Comparison of ENCODE assay signal across 17 mouse cellular contexts in genomic region chr1:71506534-71506933, GRCm38 (mm10). TPM values are rescaled to one million over a fixed set of nuclear protein-coding genes. Genes with fewer than 3 reads are reported as not detected.
DNase-seq lines count a peak whose midpoint lies in the region; ATAC-seq lines count a peak whose summit lies in the region.
"Had no signal": no experiment of that assay in that cellular context is flagged by ENCODE, and none has a peak within 500 bp of the region (broad histone marks: within the 10 kb centered on the region; RNA-seq: fewer than 3 reads in every experiment).

No protein-coding gene starts in this region.

- H3K27ac ChIP-seq in forebrain, embryonic 14.5 days (ENCODE audit: low read depth, low read length), result no peak overlapping the region
- no peak overlapping the region for H3K27ac ChIP-seq in forebrain, embryonic 10.5 days
- H3K27ac ChIP-seq in neural tube, embryonic 12.5 days, result no peak overlapping the region
- H3K27ac ChIP-seq: forebrain, embryonic 15.5 days; left cerebral cortex, adult 2 months had no signal

- H3K9ac ChIP-seq in forebrain, embryonic 14.5 days (ENCODE audit: low read length), result no peak overlapping the region
- no peak overlapping the region for H3K9ac ChIP-seq in neural tube, embryonic 12.5 days
- H3K9ac ChIP-seq: forebrain, embryonic 15.5 days; hindbrain, embryonic 14.5 days; liver, postnatal 0 days had no signal

- peaks cover 4% of the 10 kb centered on the region; the same call in 1 of the 2 replicates for H3K4me1 ChIP-seq in forebrain, embryonic 14.5 days (ENCODE audit: control insufficient read depth, insufficient read depth, low read length)
- H3K4me1 ChIP-seq in forebrain, embryonic 10.5 days, result peaks cover 15% of the 10 kb centered on the region
- H3K4me1 ChIP-seq in neural tube, embryonic 12.5 days, result peaks cover 7% of the 10 kb centered on the region

- no peaks in the 10 kb centered on the region for H3K27me3 ChIP-seq in forebrain, embryonic 14.5 days (replicated peaks; ENCODE audit: control insufficient read depth, insufficient read depth, low read length)
- H3K27me3 ChIP-seq in forebrain, embryonic 10.5 days (ENCODE audit: poor library complexity, severe bottlenecking), result peaks cover 6% of the 10 kb centered on the region
- no peaks in the 10 kb centered on the region for H3K27me3 ChIP-seq in neural tube, embryonic 12.5 days (replicated peaks)
- H3K27me3 ChIP-seq: forebrain, embryonic 15.5 days had no signal

- no peaks in the 10 kb centered on the region for H3K9me3 ChIP-seq in forebrain, embryonic 14.5 days (replicated peaks; ENCODE audit: control insufficient read depth, low read length)
- no peaks in the 10 kb centered on the region for H3K9me3 ChIP-seq in forebrain, embryonic 10.5 days
- no peaks in the 10 kb centered on the region for H3K9me3 ChIP-seq in neural tube, embryonic 12.5 days
- H3K9me3 ChIP-seq: embryonic facial prominence, embryonic 10.5 days; forebrain, embryonic 15.5 days had no signal

- DNase-seq in forebrain, embryonic 14.5 days (ENCODE audit: low spot score), result peak; percentile 6
- DNase-seq in forebrain, embryonic 10.5 days (ENCODE audit: extremely low spot score, low spot score), result no peak
- no peak for DNase-seq in neural tube, embryonic 10.5 days (ENCODE audit: extremely low spot score, low spot score)
- no peak for DNase-seq in embryo, embryonic 9.5 days (ENCODE audit: extremely low spot score)
- DNase-seq: adrenal gland, postnatal 25 days; cerebellum, adult 11-12 months; gastrocnemius, postnatal 36 days; kidney, adult 11 months; liver; liver, postnatal 0 days had no signal

- no peak overlapping the region for H3K4me2 ChIP-seq in forebrain, embryonic 14.5 days (ENCODE audit: low read length)
- H3K4me2 ChIP-seq in neural tube, embryonic 12.5 days (replicated peaks), result no peak overlapping the region

- no peak for ATAC-seq in forebrain, embryonic 14.5 days
- ATAC-seq in neural tube, embryonic 12.5 days (ENCODE audit: low FRiP score, low read depth), result peak; percentile 57; the same call in 1 of the 2 replicates
- ATAC-seq in megakaryocyte, adult 5-6 weeks (ENCODE audit: poor library complexity, severe bottlenecking), result peak; percentile 47; the same call in 1 of the 2 replicates
- ATAC-seq in CD4-positive, CD25-positive, alpha-beta regulatory T cell, adult 4 months, result no peak
- ATAC-seq: liver, postnatal 0 days had no signal

- WGBS in forebrain, embryonic 14.5 days, result 48% methylated on average over 3 of the region's 3 CpGs
- 66% methylated on average over 3 of the region's 3 CpGs for WGBS in forebrain, embryonic 10.5 days
- 36% methylated on average over 3 of the region's 3 CpGs for WGBS in neural tube, embryonic 12.5 days

- H3K36me3 ChIP-seq in forebrain, embryonic 14.5 days (ENCODE audit: control insufficient read depth, insufficient read depth, low read length), result no peaks in the 10 kb centered on the region
- H3K36me3 ChIP-seq in forebrain, embryonic 10.5 days (replicated peaks), result no peaks in the 10 kb centered on the region
- no peaks in the 10 kb centered on the region for H3K36me3 ChIP-seq in neural tube, embryonic 12.5 days
- H3K36me3 ChIP-seq: embryonic facial prominence, embryonic 10.5 days; forebrain, embryonic 15.5 days had no signal

- H3K4me3 ChIP-seq in forebrain, embryonic 14.5 days (ENCODE audit: low read depth, low read length), result no peak overlapping the region
- no peak overlapping the region for H3K4me3 ChIP-seq in forebrain, embryonic 10.5 days
- no peak overlapping the region for H3K4me3 ChIP-seq in neural tube, embryonic 12.5 days
- H3K4me3 ChIP-seq: embryonic facial prominence, embryonic 10.5 days; forebrain, embryonic 15.5 days; left cerebral cortex, adult 2 months had no signal

RNA-seq across cellular contexts. Expression of gene Atic, which starts 50.4 kb away (rescaled TPM):
- polyA plus RNA-seq in forebrain, embryonic 14.5 days (2014; fragmentation: Nextera tagmentation; extraction: Ambion mirVana), result 41.4 and 43.0 TPM in 2 replicates
- polyA plus RNA-seq in forebrain, embryonic 10.5 days (2016; fragmentation: Nextera tagmentation; extraction: Ambion mirVana), result 75.0 and 79.1 TPM in 2 replicates
- 32.3 and 35.6 TPM in 2 replicates for polyA plus RNA-seq in neural tube, embryonic 12.5 days (2016; fragmentation: Nextera tagmentation; extraction: Ambion mirVana)
- total RNA-seq in megakaryocyte, adult 5-6 weeks (2015), result 45.4 and 47.9 TPM in 2 replicates
- 113 and 115 TPM in 2 replicates for total RNA-seq in megakaryocyte, adult 5-6 weeks (2017)
- polyA plus RNA-seq in CD4-positive, CD25-positive, alpha-beta regulatory T cell, adult 4 months (2017; shearing (Covaris generic)), result 10 to 100 TPM; 64.3 to 78.8 TPM

Comparison
In these comparisons a context has a peak if more than half of its experiments do, and no peak if none do; other contexts are left out.
1. ATAC-seq: peak in neural tube, embryonic 12.5 days (single experiment) and megakaryocyte, adult 5-6 weeks (single experiment); none in forebrain, embryonic 14.5 days (single experiment) and CD4-positive, CD25-positive, alpha-beta regulatory T cell, adult 4 months (single experiment).